Mouse (Mus musculus) hindbrain, embryonic 12.5 days (tissue): ENCODE data around the gene Inafm1. TPM values are rescaled to one million over a fixed set of nuclear protein-coding genes. Genes with fewer than 3 reads are reported as not detected.

Source experiments
- ATAC-seq: fragments of 200-750 bp; cut with Nextera tagmentation; 2 replicates; pipeline ENCODE4 v1.8.0; 2017; ENCODE audit warnings: moderate TSS enrichment; ENCODE audit not compliant: low FRiP score
- H3K27ac ChIP-seq: fragments of 300-500 bp; sonication (generic); 2 replicates; pipeline ENCODE4 v1.5.1; 2016; ENCODE audit warnings: mild to moderate bottlenecking
- H3K27me3 ChIP-seq: fragments of 300-500 bp; sonication (generic); 2 replicates; pipeline ENCODE4 v1.6.1; 2016; ENCODE audit warnings: mild to moderate bottlenecking
- H3K36me3 ChIP-seq: fragments of 300-500 bp; sonication (generic); 2 replicates; pipeline ENCODE4 v1.6.1; 2016; ENCODE audit warnings: mild to moderate bottlenecking
- H3K4me1 ChIP-seq: fragments of 300-500 bp; sonication (generic); 2 replicates; pipeline ENCODE4 v1.6.1; 2016
- H3K4me2 ChIP-seq: fragments of 300-500 bp; sonication (generic); replicated peaks from 2 replicates; pipeline ENCODE4 v1.6.1; 2016; ENCODE audit warnings: mild to moderate bottlenecking
- H3K4me3 ChIP-seq: fragments of 300-500 bp; sonication (generic); 2 replicates; pipeline ENCODE4 v1.5.1; 2016; ENCODE audit warnings: mild to moderate bottlenecking
- H3K9ac ChIP-seq: fragments of 300-500 bp; sonication (generic); 2 replicates; pipeline ENCODE4 v1.6.1; 2016; ENCODE audit warnings: mild to moderate bottlenecking, moderate library complexity
- H3K9me3 ChIP-seq: fragments of 300-500 bp; sonication (generic); replicated peaks from 2 replicates; pipeline ENCODE4 v1.6.1; 2016; ENCODE audit warnings: mild to moderate bottlenecking
- WGBS: fragments of 180-500 bp; shearing (Covaris S2); methylation state at CpG from one replicate; pipeline ENCODE4 v1.1.7; 2016; 5-methylcytosine and 5-hydroxymethylcytosine counted together
- polyA plus RNA-seq: library from polyadenylated mRNA; unstranded; fragments of >200 nt; fragmentation: Nextera tagmentation; extraction: Ambion mirVana; gene quantifications from 2 replicates; pipeline ENCODE4 v1.2.1, GENCODE M21; 2016

Gene Inafm1
- polyA plus RNA-seq, 1 experiment from 2014 or later, result 23.3 TPM

- WGBS, result 2% methylated on average over 41 of the region's 41 CpGs
- Histone ChIP-seq H3K9ac (peak overlapping the region; percentile 56), H3K4me3 (peak overlapping the region; percentile 41), H3K27ac (peak overlapping the region; percentile 86), H3K36me3 (no peaks in the 10 kb centered on the region), H3K4me1 (peaks cover 31% of the 10 kb centered on the region), H3K27me3 (no peaks in the 10 kb centered on the region), H3K4me2 (peak overlapping the region; percentile 69), H3K9me3 (no peaks in the 10 kb centered on the region)
- peak; percentile 52 for ATAC-seq
Observed at GRCm38 (mm10) chr7:16295321-16295900, 22.0 kb upstream of the Inafm1 start.

- WGBS, result under 1% methylated on average over 23 of the region's 23 CpGs
- Histone ChIP-seq H3K27me3 (no peaks in the 10 kb centered on the region), H3K9ac (peak overlapping the region; percentile 56), H3K36me3 (no peaks in the 10 kb centered on the region), H3K4me1 (peaks cover 27% of the 10 kb centered on the region), H3K9me3 (no peaks in the 10 kb centered on the region), H3K4me3 (peak overlapping the region; percentile 41), H3K27ac (peak overlapping the region; percentile 86), H3K4me2 (peak overlapping the region; percentile 69)
- ATAC-seq, result peak; percentile 68
Observed at GRCm38 (mm10) chr7:16294837-16295236, 21.4 kb upstream of the Inafm1 start.

- WGBS, result 30% methylated on average over 4 of the region's 4 CpGs
Observed at GRCm38 (mm10) chr7:16294346-16294745, 20.9 kb upstream of the Inafm1 start.

GRCm38 (mm10) chr7:16287791-16288190 lies 14.4 kb upstream of the Inafm1 start:
- no peak overlapping the region for H3K4me2 ChIP-seq
- no peaks in the 10 kb centered on the region for H3K9me3 ChIP-seq
- H3K4me1 ChIP-seq, result peaks cover 10% of the 10 kb centered on the region
- no peak for ATAC-seq
- peaks cover 12% of the 10 kb centered on the region for H3K36me3 ChIP-seq
- no peak overlapping the region for H3K27ac ChIP-seq
- H3K27me3 ChIP-seq, result no peaks in the 10 kb centered on the region
- H3K4me3 ChIP-seq, result no peak overlapping the region
- WGBS, result 94% methylated on average over 1 of the region's 1 CpGs
- no peak overlapping the region for H3K9ac ChIP-seq

More at GRCm38 (mm10) chr7:16294346-16294745, 20.9 kb upstream of the Inafm1 start:
- Histone ChIP-seq H3K4me1 (peaks cover 26% of the 10 kb centered on the region), H3K27me3 (no peaks in the 10 kb centered on the region), H3K9ac (no peak overlapping the region), H3K9me3 (no peaks in the 10 kb centered on the region), H3K4me3 (0 out of 2 replicates have a peak overlapping the region, but pooled peaks have one; percentile 41), H3K4me2 (peak overlapping the region; percentile 69), H3K36me3 (no peaks in the 10 kb centered on the region), H3K27ac (no peak overlapping the region)
- ATAC-seq, result no peak

- no peak overlapping the region; the same call in 1 of the 2 replicates for H3K27ac ChIP-seq
- WGBS, result 79% methylated on average over 2 of the region's 2 CpGs
Observed at GRCm38 (mm10) chr7:16287016-16287415, 13.6 kb upstream of the Inafm1 start.

GRCm38 (mm10) chr7:16286026-16286961 lies 12.9 kb upstream of the Inafm1 start, which contains the start of gene Ccdc9:
TSS of gene Ccdc9 (minus strand) at chr7:16286795.
- peak; percentile 95 for ATAC-seq

More at GRCm38 (mm10) chr7:16287016-16287415, 13.6 kb upstream of the Inafm1 start:
- H3K36me3 ChIP-seq, result peaks cover 20% of the 10 kb centered on the region
- no peak for ATAC-seq
- H3K9ac ChIP-seq, result peak overlapping the region; percentile 70
- H3K27me3 ChIP-seq, result no peaks in the 10 kb centered on the region
- H3K4me2 ChIP-seq, result peak overlapping the region; percentile 52
- H3K4me3 ChIP-seq, result peak overlapping the region; percentile 69
- peaks cover 10% of the 10 kb centered on the region for H3K4me1 ChIP-seq
- H3K9me3 ChIP-seq, result no peaks in the 10 kb centered on the region

GRCm38 (mm10) chr7:16285450-16286025 lies 12.1 kb upstream of the Inafm1 start:
- H3K4me1 ChIP-seq, result peaks cover 10% of the 10 kb centered on the region
- H3K27ac ChIP-seq, result peak overlapping the region; percentile 92; the same call in 1 of the 2 replicates
- H3K9me3 ChIP-seq, result no peaks in the 10 kb centered on the region
- peak overlapping the region; percentile 69 for H3K4me3 ChIP-seq
- H3K36me3 ChIP-seq, result peaks cover 34% of the 10 kb centered on the region
- peak overlapping the region; percentile 13; the same call in 1 of the 2 replicates for H3K9ac ChIP-seq
- H3K4me2 ChIP-seq, result peak overlapping the region; percentile 52
- WGBS, result 4% methylated on average over 14 of the region's 14 CpGs
- peak; percentile 64 for ATAC-seq
- H3K27me3 ChIP-seq, result no peaks in the 10 kb centered on the region

More at GRCm38 (mm10) chr7:16286026-16286961, 12.9 kb upstream of the Inafm1 start, which contains the start of gene Ccdc9:
- H3K4me2 ChIP-seq, result peak within 1 kb of the TSS; percentile 52
- peaks cover 27% of the 10 kb centered on the region for H3K36me3 ChIP-seq
- H3K27ac ChIP-seq, result peak within 1 kb of the TSS; percentile 92
- H3K27me3 ChIP-seq, result no peaks in the 10 kb centered on the region
- under 1% methylated on average over 70 of the region's 70 CpGs for WGBS
- H3K4me3 ChIP-seq, result peak within 1 kb of the TSS; percentile 69
- no peaks in the 10 kb centered on the region for H3K9me3 ChIP-seq
- H3K4me1 ChIP-seq, result peaks cover 10% of the 10 kb centered on the region
- H3K9ac ChIP-seq, result peak within 1 kb of the TSS; percentile 70

- Histone ChIP-seq H3K9me3 (no peaks in the 10 kb centered on the region), H3K4me2 (peak overlapping the region; percentile 52), H3K36me3 (peaks cover 38% of the 10 kb centered on the region), H3K4me1 (peaks cover 10% of the 10 kb centered on the region), H3K27ac (no peak overlapping the region), H3K4me3 (peak overlapping the region; percentile 69; the same call in 1 of the 2 replicates), H3K27me3 (no peaks in the 10 kb centered on the region), H3K9ac (no peak overlapping the region)
- no peak for ATAC-seq
- 76% methylated on average over 9 of the region's 9 CpGs for WGBS
Observed at GRCm38 (mm10) chr7:16284904-16285303, 11.5 kb upstream of the Inafm1 start.

- Histone ChIP-seq H3K9ac (no peak overlapping the region), H3K27me3 (no peaks in the 10 kb centered on the region), H3K36me3 (peaks cover 44% of the 10 kb centered on the region), H3K4me1 (peaks cover 10% of the 10 kb centered on the region), H3K4me2 (no peak overlapping the region), H3K27ac (no peak overlapping the region), H3K4me3 (no peak overlapping the region), H3K9me3 (no peaks in the 10 kb centered on the region)
- 94% methylated on average over 8 of the region's 8 CpGs for WGBS
- ATAC-seq, result no peak
Observed at GRCm38 (mm10) chr7:16284001-16284400, 10.6 kb upstream of the Inafm1 start.

GRCm38 (mm10) chr7:16282334-16282733 lies 8.9 kb upstream of the Inafm1 start:
- Histone ChIP-seq H3K36me3 (peaks cover 60% of the 10 kb centered on the region), H3K27me3 (no peaks in the 10 kb centered on the region), H3K9me3 (no peaks in the 10 kb centered on the region), H3K9ac (no peak overlapping the region), H3K4me2 (no peak overlapping the region), H3K4me1 (peaks cover 10% of the 10 kb centered on the region), H3K4me3 (no peak overlapping the region), H3K27ac (no peak overlapping the region)
- 85% methylated on average over 13 of the region's 13 CpGs for WGBS
- no peak for ATAC-seq

- peaks cover 3% of the 10 kb centered on the region; the same call in 1 of the 2 replicates for H3K27me3 ChIP-seq
- ATAC-seq, result no peak
Observed at GRCm38 (mm10) chr7:16280721-16281120, 7.3 kb upstream of the Inafm1 start.

More at GRCm38 (mm10) chr7:16280721-16281120, 7.3 kb upstream of the Inafm1 start:
- Histone ChIP-seq H3K9ac (no peak overlapping the region), H3K4me2 (no peak overlapping the region), H3K9me3 (no peaks in the 10 kb centered on the region), H3K36me3 (peaks cover 75% of the 10 kb centered on the region), H3K4me3 (no peak overlapping the region), H3K4me1 (peaks cover 9% of the 10 kb centered on the region), H3K27ac (no peak overlapping the region)
- WGBS, result 94% methylated on average over 11 of the region's 11 CpGs
